Mouse (Mus musculus): ENCODE data around the gene Selenov.

Gene Selenov

DNA sequence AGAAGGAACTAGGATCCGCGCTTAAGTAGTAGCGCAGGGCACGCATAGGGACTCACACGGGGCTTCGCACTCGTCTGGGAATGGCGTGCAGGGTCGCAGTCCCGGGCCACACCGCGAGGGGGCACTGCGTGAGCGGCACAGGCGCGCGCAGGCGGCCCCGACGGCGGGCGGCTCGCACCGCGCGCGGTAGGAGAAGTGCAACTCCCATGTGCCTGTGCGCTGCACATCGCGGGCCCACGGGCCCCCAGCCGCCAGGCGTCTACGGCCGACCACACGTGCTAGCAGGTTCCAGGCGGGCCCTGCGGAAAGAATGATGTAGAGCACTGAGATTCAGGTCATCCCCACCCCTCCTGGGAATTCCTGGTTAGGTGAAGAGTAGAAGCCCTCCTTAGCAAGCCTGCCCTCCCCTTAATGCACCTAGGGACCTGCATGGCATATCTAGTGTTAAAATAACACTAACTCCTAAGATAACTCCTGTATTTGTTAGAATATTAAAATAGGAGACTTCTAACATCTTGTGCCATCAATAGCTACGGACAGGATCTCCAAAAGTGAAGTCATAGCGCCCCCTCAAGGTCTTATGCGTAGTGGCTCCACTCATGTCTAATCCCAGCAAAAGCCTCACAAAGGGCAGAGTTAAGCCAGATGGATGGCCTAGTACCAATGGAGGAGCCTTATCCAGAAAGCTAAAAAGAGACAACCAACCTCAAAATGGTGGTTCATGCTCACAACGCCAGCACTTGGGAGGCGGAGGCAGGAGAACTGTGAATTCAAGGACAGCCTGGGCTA, 8.0 kb upstream of the Selenov start:
- in situ Hi-C loops (cut with MboI, MseI): no loop called here

DNA sequence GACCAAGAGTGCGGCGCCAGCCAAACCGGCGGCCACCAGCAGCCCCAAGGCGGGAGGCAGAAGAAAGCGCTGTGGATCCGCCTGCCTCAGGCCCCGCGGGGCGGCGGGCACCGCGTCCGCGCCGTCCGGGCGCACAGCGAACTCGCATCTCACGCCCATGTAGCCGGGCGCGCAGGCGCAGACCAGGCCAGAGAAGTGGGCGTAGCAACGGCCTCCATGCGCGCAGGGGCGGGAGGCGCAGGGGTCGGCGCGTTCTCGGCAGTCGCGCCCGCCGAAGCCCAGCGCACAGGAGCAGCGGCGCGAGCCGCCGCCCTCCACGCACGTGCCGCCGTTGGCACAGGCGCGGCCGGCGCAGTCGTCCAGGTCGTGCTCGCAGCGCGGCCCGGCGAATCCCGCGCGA, 3.5 kb upstream of the Selenov start:
- in situ Hi-C loops (cut with MboI, MseI): no loop called here

DNA sequence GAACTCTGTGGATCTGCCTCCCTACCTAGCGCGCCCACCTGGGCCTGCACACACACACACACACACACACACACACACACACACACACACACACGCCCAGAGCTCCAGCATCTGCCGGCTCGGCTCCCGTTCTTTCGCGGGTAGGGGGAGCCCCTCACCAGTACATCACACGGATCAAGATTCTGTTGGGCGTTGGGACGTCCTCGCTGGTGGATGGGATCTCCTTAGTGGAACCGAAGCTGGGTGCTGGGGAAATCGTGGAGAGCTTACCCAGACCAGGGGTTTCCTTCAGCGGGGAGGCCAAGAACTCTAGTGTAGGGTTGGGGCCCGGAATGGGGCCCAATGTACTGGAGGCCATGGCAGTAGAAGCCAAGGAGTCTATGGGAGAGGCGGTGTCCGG, 821 bp downstream of the Selenov start:
- in situ Hi-C loops (cut with MboI, MseI): no loop called here

DNA sequence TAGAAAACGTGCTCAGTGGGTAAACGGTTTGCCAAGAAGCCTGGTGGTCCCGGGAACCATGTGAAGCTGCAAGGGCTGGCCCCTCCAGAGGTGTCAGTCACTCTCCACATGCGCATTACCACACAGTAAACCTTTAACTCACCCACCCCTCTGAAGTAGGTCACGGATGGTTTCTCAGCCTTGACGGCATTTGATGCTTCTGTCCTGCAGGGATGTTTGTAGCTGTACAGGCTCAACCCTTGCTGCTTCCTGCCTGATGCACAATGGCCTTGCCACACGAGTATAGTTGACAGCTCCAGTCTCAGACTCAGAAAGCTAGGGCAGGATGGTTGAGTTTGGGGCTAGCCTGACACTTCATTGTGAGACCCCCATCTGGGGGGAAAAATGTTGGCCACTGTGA, 10.4 kb downstream of the Selenov start:
- in situ Hi-C loops (cut with MboI, MseI): no loop called here

DNA sequence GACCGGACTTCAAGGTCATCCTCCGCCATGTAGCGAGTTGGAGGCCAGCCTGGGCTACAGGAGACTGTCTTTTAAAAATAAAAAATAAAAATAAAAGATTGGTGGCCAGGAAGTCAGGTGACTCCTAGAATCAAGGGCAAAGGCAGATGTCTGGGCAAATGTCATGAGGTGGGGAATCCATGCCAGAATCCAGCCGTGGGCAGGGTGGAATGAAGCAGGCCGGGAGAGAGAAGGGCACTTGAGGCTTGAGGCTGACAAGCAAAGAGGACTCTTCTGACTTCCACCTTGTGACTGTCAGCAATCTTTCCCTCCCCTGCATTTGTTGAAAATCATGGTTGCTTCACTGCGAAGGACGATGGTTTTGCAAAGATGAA, 12.7 kb downstream of the Selenov start:
- in situ Hi-C loops (cut with MboI, MseI): loop anchor here (5.0 kb wide), 1 partner anchor 101 kb away; the partner anchor contains the start of gene Dyrk1b

DNA sequence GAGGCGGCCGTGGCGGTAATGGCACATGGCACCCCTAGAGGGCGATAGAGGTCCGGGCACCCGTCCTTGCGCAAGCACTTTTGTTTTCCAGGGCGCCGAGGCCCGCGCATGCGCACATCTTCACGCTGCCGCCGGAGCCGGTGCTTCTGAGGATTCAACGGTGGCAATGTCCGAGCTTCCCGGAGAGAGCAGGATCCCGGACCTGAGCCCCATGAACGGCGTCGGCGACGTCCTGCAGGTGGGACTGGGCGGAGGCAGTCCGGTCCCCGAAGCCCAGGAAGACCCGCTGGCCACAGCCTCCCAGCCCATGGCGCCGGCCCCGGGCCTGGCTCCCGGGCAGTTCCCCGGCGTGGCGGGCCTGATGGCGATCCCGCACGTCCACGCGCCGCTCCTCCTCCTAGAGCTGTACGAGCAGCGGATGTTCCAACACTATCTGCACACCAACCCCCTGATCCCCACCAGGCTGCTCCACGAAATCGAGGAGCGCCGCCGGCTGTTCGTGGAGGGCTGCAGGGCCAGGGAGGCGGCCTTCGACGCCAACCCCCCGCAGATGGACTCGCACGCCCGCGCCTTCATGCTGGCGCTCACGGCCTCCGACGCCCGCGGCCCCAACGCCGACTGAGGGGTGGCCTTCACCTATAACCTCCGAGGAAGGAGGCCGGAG, 13.2 kb downstream of the Selenov start, which contains the start of gene Eid2b:
Gene Eid2b (plus strand): TSS at position 125 of the 664 bp plus-strand sequence.
- in situ Hi-C loops (cut with MboI, MseI): loop anchor here (5.0 kb wide), 1 partner anchor 100 kb away; the partner anchor contains the start of gene Dyrk1b

DNA sequence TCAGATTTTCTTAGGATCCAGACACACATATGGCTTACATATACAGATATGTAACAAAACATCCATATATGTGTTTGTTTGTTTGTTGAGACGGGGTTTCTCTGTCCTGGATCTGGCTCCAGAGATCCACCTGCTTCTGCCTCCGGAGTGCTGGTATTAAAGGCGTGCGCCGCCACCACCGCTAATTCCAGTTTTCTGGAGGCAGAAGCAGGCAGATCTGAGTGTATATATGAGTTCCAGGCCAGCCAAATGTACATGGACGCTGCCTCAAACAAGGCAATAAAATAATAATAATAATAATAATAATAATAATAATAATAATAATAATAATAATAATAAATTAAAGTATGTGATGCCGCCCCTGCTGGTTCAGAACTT, 13.8 kb downstream of the Selenov start:
- in situ Hi-C loops (cut with MboI, MseI): loop anchor here (5.0 kb wide), 1 partner anchor 100 kb away; the partner anchor contains the start of gene Dyrk1b

DNA sequence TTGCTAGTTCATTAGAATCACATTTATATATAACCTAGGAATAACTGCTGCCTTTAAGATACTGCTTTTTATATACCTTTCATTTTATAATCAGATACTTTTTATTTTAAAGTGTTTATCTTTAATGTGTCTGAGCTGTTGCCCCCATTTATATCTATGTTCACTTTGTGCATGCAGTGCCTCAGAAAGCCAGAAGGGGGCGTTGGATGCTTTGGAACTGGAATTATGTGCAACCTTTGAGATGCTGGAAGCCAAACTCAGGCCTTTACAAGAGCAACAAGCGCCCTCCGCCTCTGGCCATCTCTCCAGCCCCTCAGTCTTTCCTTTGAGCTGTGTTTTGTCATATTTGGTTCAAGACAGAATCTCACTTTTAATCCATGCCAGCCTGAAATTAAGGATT, 19.2 kb downstream of the Selenov start:
- in situ Hi-C loops (cut with MboI, MseI): no loop called here

DNA sequence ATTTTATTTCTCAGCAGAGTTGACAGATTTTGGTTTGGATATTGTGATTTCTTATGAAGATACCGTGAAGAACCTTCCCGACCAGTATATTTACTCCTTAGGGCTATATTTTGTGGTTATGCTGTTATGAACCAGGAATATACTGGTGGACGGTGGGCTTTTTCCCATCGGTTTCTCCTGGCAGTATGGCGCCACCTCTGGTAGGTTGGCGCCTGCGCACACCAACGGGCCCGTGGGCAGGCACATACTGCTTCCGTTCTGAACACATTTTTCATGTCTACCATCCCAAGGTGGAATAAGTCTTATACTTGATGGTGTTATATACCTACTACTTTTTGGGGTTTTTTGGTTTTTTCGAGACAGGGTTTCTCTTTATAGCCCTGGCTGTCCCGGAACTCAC, 21.6 kb downstream of the Selenov start:
- in situ Hi-C loops (cut with MboI, MseI): no loop called here

DNA sequence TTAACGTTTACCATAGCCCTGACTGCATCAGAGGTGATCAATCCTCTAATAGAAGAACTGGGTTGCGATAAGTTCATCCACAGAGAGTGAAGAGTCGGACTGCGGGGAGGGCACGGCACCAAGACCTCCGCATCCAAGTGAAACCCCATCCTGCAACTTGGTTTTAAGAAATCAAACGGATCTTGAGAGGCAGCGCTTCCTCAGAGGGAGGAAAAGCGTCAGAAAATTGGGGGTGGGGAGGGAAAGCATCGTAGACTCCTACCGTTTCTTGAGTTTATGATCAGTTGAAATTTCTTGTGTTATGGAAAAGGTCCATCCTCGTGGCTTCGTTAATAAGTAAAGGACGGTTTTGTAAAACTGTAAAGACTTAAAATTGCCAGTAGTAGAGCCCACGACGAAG, 22.4 kb downstream of the Selenov start:
- in situ Hi-C loops (cut with MboI, MseI): no loop called here

DNA sequence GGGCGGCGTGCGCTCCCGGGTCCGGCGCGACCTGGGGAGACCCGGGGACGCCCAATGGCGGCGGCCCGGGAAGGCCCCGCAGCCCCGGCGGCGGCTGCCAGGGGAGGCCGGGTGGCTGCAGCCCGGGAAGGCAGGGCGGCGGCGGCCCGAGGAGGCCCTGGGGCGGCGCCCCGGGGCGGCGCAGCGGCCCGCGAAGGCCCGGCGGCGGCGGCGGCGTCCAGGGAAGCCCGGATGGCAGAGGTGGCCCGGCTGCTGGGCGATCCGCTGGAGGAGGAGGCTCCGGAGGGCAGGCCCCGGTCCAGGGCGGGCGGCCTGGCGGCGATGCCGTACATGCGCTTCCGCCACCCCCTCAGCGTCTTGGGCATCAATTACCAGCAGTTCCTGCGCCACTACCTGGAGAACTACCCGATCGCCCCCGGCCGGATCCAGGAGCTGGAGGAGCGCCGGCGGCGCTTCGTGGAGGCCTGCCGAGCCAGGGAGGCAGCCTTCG, 22.9 kb downstream of the Selenov start:
- in situ Hi-C loops (cut with MboI, MseI): no loop called here

DNA sequence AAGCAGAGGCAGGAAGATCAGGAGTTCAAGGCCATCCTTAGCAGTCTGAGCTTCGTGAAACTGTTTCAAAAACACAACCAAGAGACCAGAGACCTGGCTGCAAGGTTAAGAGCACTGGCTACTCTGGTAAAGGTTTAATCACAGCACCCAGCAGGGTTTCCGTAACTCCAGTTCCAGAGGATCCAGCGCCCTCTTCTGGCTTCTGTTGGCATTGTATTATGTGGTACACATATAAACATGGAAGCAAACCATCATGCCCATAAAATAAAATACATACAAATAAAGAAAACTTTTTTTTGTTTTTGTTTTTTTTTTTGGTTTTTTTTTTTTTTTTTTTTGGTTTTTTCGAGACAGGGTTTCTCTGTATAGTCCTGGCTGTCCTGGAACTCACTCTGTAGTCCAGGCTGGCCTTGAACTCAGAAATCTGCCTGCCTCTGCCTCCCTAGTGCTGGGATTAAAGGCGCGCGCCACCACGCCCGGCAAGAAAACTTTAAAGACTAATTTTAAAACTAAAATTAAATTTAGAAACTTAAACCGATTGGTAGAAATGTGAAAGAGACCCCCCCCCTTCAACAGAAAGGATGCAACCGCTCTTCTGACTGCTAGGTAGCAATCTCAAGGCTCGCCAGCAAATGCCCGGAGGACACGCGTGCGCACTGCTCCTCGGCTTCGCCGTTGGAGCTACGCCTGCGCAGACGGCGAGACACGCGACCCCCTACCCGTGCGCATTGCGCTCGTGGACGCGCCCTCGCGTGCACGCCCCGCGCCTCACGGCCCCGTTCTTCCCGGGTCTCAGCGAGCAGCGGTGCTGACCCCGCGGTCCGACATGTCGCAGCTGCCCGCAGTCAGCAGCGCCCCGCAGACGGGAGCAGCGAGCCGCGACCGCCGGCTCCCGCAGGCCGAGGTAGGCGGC, 23.6 kb downstream of the Selenov start, which contains the start of gene Eid2:
Gene Eid2 (plus strand): TSS at position 753 of the 913 bp plus-strand sequence.
- in situ Hi-C loops (cut with MboI, MseI): no loop called here

DNA sequence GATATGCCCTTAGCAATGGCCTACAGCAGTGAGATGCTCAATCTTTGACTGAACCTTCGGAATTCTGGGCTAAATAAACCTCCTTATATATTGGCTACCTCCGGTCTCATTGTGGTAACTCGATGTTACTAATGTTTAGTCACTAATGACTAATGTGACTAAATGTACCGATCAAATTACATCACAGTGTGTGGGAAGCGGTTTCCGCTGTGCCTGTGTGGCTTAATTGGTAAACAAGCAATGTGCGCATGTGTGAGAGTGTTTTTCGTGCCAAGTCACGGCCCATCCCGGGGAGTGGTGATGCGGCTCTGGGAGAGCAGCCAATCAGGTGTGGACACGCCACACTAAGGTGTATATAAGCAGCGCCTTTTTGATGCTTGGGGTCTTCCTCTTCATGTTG, 25.6 kb downstream of the Selenov start:
- in situ Hi-C loops (cut with MboI, MseI): no loop called here

DNA sequence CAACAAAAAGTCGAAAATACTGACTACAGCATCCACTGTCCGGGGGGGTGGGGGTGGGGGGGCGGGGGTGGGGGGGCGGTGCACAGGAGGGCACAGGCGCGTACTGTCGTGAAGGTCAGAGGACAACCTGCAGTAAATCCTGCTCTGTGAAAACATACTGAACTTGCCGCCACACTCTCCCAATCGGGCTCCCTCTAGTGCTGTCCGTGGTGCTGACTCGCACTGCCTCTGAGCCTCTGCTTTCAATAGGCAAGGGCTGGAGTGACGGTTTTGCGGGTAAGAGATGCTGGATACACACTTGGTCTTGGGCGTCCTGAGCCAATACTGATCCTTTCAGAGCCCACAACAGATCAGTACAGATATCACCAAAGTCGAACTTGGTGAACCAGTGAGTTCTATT, 27.2 kb downstream of the Selenov start:
- in situ Hi-C loops (cut with MboI, MseI): no loop called here

DNA sequence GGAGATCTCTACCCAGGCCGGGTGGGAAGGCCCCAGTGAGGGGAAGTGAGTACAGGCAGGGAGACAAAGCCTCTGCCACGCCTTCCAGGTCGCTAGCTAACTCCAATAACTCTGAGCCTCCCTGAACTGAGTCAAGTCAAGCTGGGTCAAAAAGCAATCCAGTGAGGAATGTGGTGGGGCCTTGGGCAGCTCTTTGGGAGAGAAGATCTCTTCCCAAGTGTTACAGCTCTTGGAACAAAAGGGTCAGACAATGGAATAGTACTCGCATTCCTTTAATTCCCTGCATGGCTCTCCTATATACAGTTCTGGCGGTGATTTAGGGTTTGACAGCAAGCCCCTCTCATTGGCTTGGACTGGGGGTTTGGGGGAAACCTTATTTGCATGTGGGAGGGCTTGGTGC, 28.1 kb downstream of the Selenov start:
- in situ Hi-C loops (cut with MboI, MseI): no loop called here

DNA sequence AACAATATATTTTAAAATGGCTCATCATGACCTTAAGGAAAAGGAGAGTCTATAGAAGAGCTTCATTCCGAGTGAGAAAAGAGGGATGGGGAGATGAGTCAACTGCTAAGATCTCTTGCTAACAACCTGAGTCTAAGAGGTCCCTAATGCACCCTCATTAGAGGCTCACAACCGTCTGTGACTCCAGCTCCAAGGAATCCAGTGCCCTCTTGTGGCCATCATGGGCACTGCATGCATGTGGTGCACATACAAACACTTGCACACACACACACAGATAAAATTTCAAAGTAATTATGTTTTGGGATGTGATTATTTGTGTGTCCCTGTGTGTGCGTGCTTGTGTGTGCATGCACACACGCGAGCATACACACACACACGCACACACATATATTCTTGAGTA, 35.5 kb downstream of the Selenov start:
- in situ Hi-C loops (cut with MboI, MseI): no loop called here

DNA sequence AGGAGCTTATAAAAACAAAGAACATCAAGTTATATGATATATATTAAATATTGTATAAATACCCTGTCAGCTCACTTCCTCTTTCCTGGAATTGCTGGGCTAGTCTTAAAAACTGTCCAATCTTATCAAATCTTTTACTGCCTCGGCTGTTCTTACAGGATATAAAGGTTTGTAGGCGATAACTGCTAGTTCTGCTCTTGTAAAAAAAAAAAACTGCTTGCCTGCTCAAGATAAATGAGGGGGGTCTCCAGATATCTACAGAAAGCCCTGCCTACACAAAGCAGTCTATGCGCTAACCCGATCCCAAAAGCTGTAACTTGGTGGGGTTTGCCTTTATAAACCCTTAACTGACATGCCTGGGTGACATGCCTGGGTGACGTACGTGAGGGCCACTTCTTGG, 36.4 kb downstream of the Selenov start:
- in situ Hi-C loops (cut with MboI, MseI): no loop called here

DNA sequence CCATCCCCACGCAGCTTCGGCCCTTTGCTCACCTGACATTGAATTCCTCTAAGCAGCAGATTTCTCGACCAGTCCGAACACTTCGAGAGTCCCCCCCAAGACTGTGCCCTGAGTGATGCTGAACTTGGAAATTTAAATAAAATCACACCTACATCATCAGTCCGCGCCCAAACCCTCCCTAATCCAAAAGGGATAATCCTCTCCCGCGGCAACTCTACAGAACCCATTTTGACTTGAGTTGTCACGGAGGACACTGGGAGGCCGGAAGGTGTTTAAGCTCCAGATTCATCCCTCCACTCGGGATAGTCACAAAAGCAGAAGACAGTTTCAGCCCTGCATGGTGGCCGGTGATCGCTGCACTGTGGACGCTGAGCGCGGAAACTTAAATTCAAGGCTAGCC, 39.0 kb downstream of the Selenov start:
- in situ Hi-C loops (cut with MboI, MseI): no loop called here

DNA sequence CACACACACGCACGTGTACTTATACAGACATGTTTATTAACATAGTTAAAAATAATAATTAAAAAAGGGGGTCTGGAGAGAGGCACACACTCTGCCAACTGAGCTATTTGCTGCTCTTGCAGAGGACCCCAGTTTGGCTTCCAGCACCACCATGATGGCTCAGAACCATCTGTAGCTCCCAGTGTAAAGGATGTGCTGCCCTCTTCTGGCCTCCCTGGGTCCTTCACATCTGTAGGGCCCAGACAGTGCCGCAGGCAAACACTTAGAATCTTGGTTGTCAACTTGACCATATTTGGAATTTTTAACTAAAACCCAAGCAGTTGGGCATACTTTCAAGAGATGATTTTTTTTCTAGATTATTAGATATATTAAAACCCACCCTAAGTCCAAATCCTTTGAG, 42.0 kb downstream of the Selenov start:
- in situ Hi-C loops (cut with MboI, MseI): loop anchor here (25.0 kb wide), 1 partner anchor 1313 kb away; no protein-coding TSS in a partner anchor

DNA sequence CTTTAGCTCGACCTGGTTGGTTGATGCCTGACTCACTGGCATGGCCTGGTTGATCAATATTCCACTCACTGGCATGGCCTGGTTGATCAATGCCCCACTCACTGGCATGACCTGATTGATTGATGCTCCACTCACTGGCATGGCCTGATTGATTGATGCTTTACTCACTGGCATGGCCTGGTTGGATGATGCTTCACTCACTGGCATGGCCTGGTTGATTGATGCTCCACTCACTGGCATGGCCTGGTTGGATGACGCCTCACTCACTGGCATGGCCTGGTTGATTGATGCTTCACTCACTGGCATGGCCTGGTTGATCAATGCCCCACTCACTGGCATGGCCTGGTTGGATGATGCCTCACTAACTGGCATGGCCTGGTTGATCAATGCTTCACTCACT, 47.0 kb downstream of the Selenov start:
- in situ Hi-C loops (cut with MboI, MseI): loop anchor here (5.0 to 25.0 kb wide), 2 partner anchors 342 to 1318 kb away; no protein-coding TSS in a partner anchor

All from T-helper 2 cell (primary cell).